Mouse (Mus musculus) kidney, adult 2 months (tissue): ENCODE results near the gene Olfr1392. TPM values are rescaled to one million over a fixed set of nuclear protein-coding genes. Genes with fewer than 3 reads are reported as not detected.

Experiments used
- DNase-seq: peaks from one replicate; pipeline ENCODE4 v3.0.0; 2021
- H3K27ac ChIP-seq: fragments of 200-500 bp; 2 replicates; pipeline ENCODE4 v1.5.1; 2012; ENCODE audit warnings: low read depth, low read length, control low read depth, inconsistent platforms; ENCODE audit not compliant: insufficient read depth
- H3K27me3 ChIP-seq: fragments of 200-500 bp; replicated peaks from 2 replicates; pipeline ENCODE4 v1.6.1; 2012; ENCODE audit warnings: mild to moderate bottlenecking, moderate library complexity, low read length, inconsistent platforms; ENCODE audit not compliant: control insufficient read depth, insufficient read depth
- H3K36me3 ChIP-seq: fragments of 200-500 bp; 2 replicates; pipeline ENCODE4 v1.6.1; 2012; ENCODE audit warnings: mild to moderate bottlenecking, moderate library complexity, low read length, inconsistent platforms; ENCODE audit not compliant: control insufficient read depth, insufficient read depth
- H3K4me1 ChIP-seq: fragments of 200-500 bp; 2 replicates; pipeline ENCODE4 v1.6.1; 2011; ENCODE audit warnings: low read length; ENCODE audit not compliant: control insufficient read depth, insufficient read depth
- H3K4me3 ChIP-seq: fragments of 200-500 bp; 2 replicates; pipeline ENCODE4 v1.5.1; 2011; ENCODE audit warnings: mild to moderate bottlenecking, low read depth, low read length, control low read depth; ENCODE audit not compliant: insufficient read depth
- CTCF ChIP-seq: fragments of 200-500 bp; conservative IDR thresholded peaks from 2 replicates; pipeline ENCODE4 v1.5.1; 2011; ENCODE audit warnings: low read depth, mild to moderate bottlenecking, control low read depth, low read length, moderate library complexity, mixed read lengths; ENCODE audit not compliant: insufficient read depth, insufficient read length
- POLR2A ChIP-seq: fragments of 200-500 bp; IDR thresholded peaks from one replicate; pipeline ENCODE4 v1.6.1; 2011; ENCODE audit warnings: low read depth, low read length, control low read depth
- WGBS: fragments of 180-500 bp; shearing (Covaris S2); methylation state at CpG from one replicate; pipeline ENCODE4 v1.1.7; 2018; 5-methylcytosine and 5-hydroxymethylcytosine counted together
- polyA plus RNA-seq: library from polyadenylated mRNA; depleted of rRNA; stranded (reverse); fragments of >200 nt; gene quantifications from 2 replicates; pipeline ENCODE4 v1.2.3, GENCODE M21; 2012

The Olfr1392 gene
- polyA plus RNA-seq, 1 experiment, result 0.47 TPM

DNA sequence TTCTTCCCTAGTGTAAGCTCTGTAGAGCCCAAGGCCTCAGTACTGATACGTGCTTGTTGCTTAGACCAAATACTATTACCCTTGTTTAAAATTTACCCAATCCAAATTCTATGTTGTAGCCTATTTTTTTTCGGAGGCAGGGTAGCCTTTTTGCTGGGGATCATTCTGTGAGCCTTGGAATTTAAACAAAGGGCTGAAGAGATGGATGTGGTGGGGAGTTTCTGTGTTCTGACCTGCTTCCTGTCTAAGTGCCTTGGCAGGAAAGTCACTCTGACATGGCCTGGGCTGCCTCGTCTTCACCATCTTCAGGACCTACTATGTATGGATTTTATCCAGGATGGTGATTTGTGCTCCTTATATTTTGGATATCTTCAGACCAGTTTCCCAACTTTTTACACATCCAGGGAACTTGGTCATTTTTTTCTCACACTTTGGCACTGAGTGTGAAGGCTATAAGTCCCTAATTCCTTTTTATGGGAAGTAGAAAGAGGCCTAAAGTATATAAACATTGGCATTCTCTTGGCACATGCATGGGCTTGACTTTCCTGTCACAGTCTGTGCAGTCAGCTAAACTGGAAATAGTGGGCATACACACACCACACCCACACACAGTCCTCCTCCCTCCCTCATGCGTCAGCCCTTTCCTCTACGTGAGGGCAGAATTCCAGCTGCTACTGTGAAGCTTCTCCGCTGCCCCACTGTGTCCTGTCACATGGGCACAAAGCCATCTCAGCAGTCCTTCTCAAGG lies 36.7 kb upstream of the Olfr1392 start:
- H3K27ac ChIP-seq, result peak overlapping the region; percentile 94
- no peaks in the 10 kb centered on the region for H3K27me3 ChIP-seq
- DNase-seq, result peak; percentile 88
- H3K36me3 ChIP-seq, result no peaks in the 10 kb centered on the region; the same call in 1 of the 2 replicates
- peaks cover 38% of the 10 kb centered on the region for H3K4me1 ChIP-seq
- TF ChIP-seq POLR2A (no peak), CTCF (no peak)
- 29% methylated on average over 6 of the region's 6 CpGs for WGBS
- H3K4me3 ChIP-seq, result no peak overlapping the region

DNA sequence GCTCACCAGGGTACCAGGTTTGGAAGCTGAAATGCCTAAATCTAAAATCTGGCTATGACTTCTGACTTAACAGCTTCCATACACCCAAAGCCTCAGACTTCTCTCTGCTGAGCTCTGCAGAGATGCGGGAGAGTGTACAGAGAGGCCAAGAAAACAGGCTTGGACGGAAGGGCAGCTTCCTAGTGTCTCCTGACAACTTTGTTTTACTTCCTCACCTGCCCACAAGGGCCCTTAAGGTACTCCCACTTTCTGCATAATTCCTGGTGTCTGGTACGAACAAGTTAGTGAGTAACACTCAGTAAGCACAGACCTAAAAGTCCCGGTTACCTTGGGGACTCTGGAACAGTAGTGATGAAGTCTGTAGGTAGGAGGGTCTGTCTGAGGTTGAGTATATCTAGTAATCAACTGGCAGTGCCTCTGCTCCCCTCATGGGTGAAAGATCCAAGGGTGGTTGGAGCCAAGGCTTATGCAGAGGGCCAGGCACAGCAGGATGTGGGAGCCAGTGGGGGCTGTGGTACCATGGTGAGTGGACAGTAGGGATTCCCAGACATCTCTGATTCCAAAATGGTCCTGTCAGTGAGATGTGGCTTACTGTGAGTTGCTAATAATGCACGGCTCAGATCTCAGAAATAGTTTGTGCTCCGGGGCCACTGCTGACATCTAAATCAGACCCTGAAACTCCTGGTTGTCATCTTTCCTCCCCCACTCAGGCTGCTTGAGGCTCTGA lies 35.9 kb upstream of the Olfr1392 start:
- Histone ChIP-seq H3K36me3 (no peaks in the 10 kb centered on the region; the same call in 1 of the 2 replicates), H3K4me1 (peaks cover 38% of the 10 kb centered on the region), H3K4me3 (peak overlapping the region; percentile 3; the same call in 1 of the 2 replicates), H3K27me3 (no peaks in the 10 kb centered on the region), H3K27ac (peak overlapping the region; percentile 94)
- 28% methylated on average over 6 of the region's 6 CpGs for WGBS
- DNase-seq, result no peak
- TF ChIP-seq POLR2A (no peak), CTCF (no peak)

GRCm38 (mm10) chr11:49249811-49250421 lies 35.2 kb upstream of the Olfr1392 start:
- WGBS, result 7% methylated on average over 10 of the region's 10 CpGs
- H3K27ac ChIP-seq, result peak overlapping the region; percentile 94
- H3K27me3 ChIP-seq, result no peaks in the 10 kb centered on the region
- peaks cover 38% of the 10 kb centered on the region for H3K4me1 ChIP-seq
- peak; percentile 70 for DNase-seq
- no peaks in the 10 kb centered on the region; the same call in 1 of the 2 replicates for H3K36me3 ChIP-seq
- peak overlapping the region; percentile 83 for H3K4me3 ChIP-seq
- TF ChIP-seq CTCF, result no peak
- TF ChIP-seq POLR2A, result no peak

GRCm38 (mm10) chr11:49250422-49251379 lies 34.4 kb upstream of the Olfr1392 start:
- peak overlapping the region; percentile 95 for H3K27ac ChIP-seq
- WGBS, result 1% methylated on average over 45 of the region's 45 CpGs
- no peaks in the 10 kb centered on the region for H3K27me3 ChIP-seq
- DNase-seq, result peak; percentile 96
- H3K36me3 ChIP-seq, result peaks cover 2% of the 10 kb centered on the region; the same call in 1 of the 2 replicates
- TF ChIP-seq CTCF (peak; percentile 26; the same call in 1 of the 2 replicates), POLR2A (peak; percentile 86)
- H3K4me1 ChIP-seq, result peaks cover 37% of the 10 kb centered on the region
- H3K4me3 ChIP-seq, result peak overlapping the region; percentile 83

DNA sequence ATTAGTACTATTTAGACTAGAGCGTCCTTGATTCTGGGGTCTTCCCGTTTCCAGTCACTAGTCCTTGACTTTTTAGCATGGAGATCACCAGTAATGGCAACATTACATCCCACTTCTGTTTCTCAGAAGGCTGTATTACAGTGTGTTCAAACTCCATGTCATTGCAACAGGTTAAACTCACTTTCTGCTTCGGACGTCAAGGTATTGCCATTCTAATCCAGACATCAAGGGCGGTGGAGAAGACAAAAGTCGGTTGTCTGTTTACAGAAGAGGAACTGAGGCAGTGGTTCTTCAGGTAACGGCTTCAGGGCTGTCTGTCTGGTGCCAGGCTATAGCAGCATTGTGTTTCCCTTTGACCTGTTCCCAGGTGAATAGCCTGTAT lies 33.7 kb upstream of the Olfr1392 start:
- Histone ChIP-seq H3K4me1 (peaks cover 42% of the 10 kb centered on the region), H3K27me3 (no peaks in the 10 kb centered on the region), H3K36me3 (peaks cover 2% of the 10 kb centered on the region; the same call in 1 of the 2 replicates), H3K27ac (peak overlapping the region; percentile 95), H3K4me3 (peak overlapping the region; percentile 83)
- no peak for DNase-seq
- TF ChIP-seq POLR2A (no peak), CTCF (no peak)
- 32% methylated on average over 7 of the region's 7 CpGs for WGBS

DNA sequence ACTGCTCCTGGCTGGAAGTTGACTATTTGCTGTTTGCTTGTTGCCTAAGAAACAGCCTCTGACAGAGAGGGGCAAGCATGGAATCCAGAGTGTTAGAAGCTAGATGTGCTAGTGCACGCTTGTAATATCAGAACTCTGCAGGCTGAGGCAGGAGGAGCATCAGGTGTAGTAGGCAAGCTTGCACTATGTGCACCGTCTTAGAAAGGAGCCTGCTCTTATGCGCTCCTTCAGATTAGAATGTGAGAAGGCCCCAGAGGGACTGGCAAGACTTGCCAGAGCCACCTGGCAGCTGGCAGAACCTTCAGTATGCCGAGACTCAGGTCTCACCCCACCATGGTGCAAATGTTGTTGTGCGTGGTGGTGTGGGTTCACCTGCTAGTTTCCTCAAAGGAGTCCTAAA lies 33.0 kb upstream of the Olfr1392 start:
- WGBS, result 43% methylated on average over 5 of the region's 5 CpGs

More for the DNA sequence above, 33.0 kb upstream of the Olfr1392 start:
- Histone ChIP-seq H3K27ac (0 out of 2 replicates have a peak overlapping the region, but pooled peaks have one; percentile 29), H3K36me3 (peaks cover 2% of the 10 kb centered on the region; the same call in 1 of the 2 replicates), H3K4me3 (peak overlapping the region; percentile 9; the same call in 1 of the 2 replicates), H3K27me3 (no peaks in the 10 kb centered on the region), H3K4me1 (peaks cover 39% of the 10 kb centered on the region)
- TF ChIP-seq CTCF (no peak), POLR2A (no peak)
- no peak for DNase-seq
